Mouse (Mus musculus) central nervous system, embryonic 14 days (tissue): Measurements from ENCODE around the gene Nrbp1. TPM values are rescaled to one million over a fixed set of nuclear protein-coding genes. Genes with fewer than 3 reads are reported as not detected.

Experiments used
- polyA plus RNA-seq: library from polyadenylated mRNA; depleted of rRNA; stranded (reverse); fragments of >200 nt; gene quantifications from 2 replicates; pipeline ENCODE4 v1.2.3, GENCODE M21; 2012; rRNA removed

Gene Nrbp1
- 138 and 150 TPM in 2 replicates for polyA plus RNA-seq

GRCm38 (mm10) chr5:31240637-31241521, at the start of gene Nrbp1, which contains the start of gene Gm9970:
TSS of gene Nrbp1 (plus strand) at chr5:31240864.
TSS of gene Gm9970 (minus strand) at chr5:31241232.

GRCm38 (mm10) chr5:31192939-31193630, 47.6 kb upstream of the Nrbp1 start, which contains the start of the genes Snx17 and Eif2b4:
TSS of gene Snx17 (plus strand) at chr5:31193227.
TSS of gene Eif2b4 (minus strand) at chr5:31193430.

GRCm38 (mm10) chr5:31201742-31202590, 38.7 kb upstream of the Nrbp1 start, which contains the start of gene Zfp513:
TSS of gene Zfp513 (minus strand) at chr5:31202303.

GRCm38 (mm10) chr5:31220448-31221303, 20.0 kb upstream of the Nrbp1 start, which contains the start of gene Ppm1g:
TSS of gene Ppm1g (minus strand) at chr5:31220687.

GRCm38 (mm10) chr5:31251541-31252101, 11.0 kb downstream of the Nrbp1 start, which contains the start of gene Krtcap3:
TSS of gene Krtcap3 (plus strand) at chr5:31251691.

GRCm38 (mm10) chr5:31290521-31291360, 50.1 kb downstream of the Nrbp1 start, which contains the start of gene Ift172:
TSS of gene Ift172 (minus strand) at chr5:31291116.

GRCm38 (mm10) chr5:31295606-31296141, 55.0 kb downstream of the Nrbp1 start, which contains the start of gene Fndc4:
TSS of gene Fndc4 (minus strand) at chr5:31296080.

GRCm38 (mm10) chr5:31297047-31297757, 56.5 kb downstream of the Nrbp1 start, which contains the start of gene Gckr:
TSS of gene Gckr (plus strand) at chr5:31297443.

Other genes starting within 250 kb of the Nrbp1 start
- 131 and 134 TPM in 2 replicates for gene Atraid, start 192.6 kb upstream of the Nrbp1 start, polyA plus RNA-seq
- gene Slc5a6, start 191.9 kb upstream of the Nrbp1 start, polyA plus RNA-seq: 31.0 and 36.5 TPM in 2 replicates
- gene Cad, start 186.1 kb upstream of the Nrbp1 start, polyA plus RNA-seq: 29.6 and 31.9 TPM in 2 replicates
- gene Dnajc5g, start 134.6 kb upstream of the Nrbp1 start, polyA plus RNA-seq: not detected in 2 replicates
- gene Slc30a3, start 132.6 kb upstream of the Nrbp1 start, polyA plus RNA-seq: 18.5 and 25.0 TPM in 2 replicates
- 1.5 TPM in 1 of 2 replicates, not detected in the other for gene Trim54, start 124.2 kb upstream of the Nrbp1 start, polyA plus RNA-seq
- gene Ucn, start 102.0 kb upstream of the Nrbp1 start, polyA plus RNA-seq: not detected in 2 replicates
- 51.7 and 55.6 TPM in 2 replicates for gene Mpv17, start 86.6 kb upstream of the Nrbp1 start, polyA plus RNA-seq
- 3.4 TPM in 2 replicates for gene Gm29609, start 61.0 kb upstream of the Nrbp1 start, polyA plus RNA-seq
- 99.8 and 100 TPM in 2 replicates for gene Gtf3c2, start 60.7 kb upstream of the Nrbp1 start, polyA plus RNA-seq
- gene Snx17, start 47.6 kb upstream of the Nrbp1 start, polyA plus RNA-seq: 91.1 and 98.2 TPM in 2 replicates
- gene Eif2b4, start 47.4 kb upstream of the Nrbp1 start, polyA plus RNA-seq: 62.9 and 68.7 TPM in 2 replicates
- 73.0 and 77.5 TPM in 2 replicates for gene Zfp513, start 38.6 kb upstream of the Nrbp1 start, polyA plus RNA-seq
- 172 and 190 TPM in 2 replicates for gene Ppm1g, start 20.2 kb upstream of the Nrbp1 start, polyA plus RNA-seq
- gene Gm9970, start 368 bp downstream of the Nrbp1 start, polyA plus RNA-seq: 0.11 and 0.16 TPM in 2 replicates
- 5.7 and 9.3 TPM in 2 replicates for gene Krtcap3, start 10.8 kb downstream of the Nrbp1 start, polyA plus RNA-seq
- 51.0 and 55.7 TPM in 2 replicates for gene Ift172, start 50.3 kb downstream of the Nrbp1 start, polyA plus RNA-seq
- 136 and 156 TPM in 2 replicates for gene Fndc4, start 55.2 kb downstream of the Nrbp1 start, polyA plus RNA-seq
- gene Gckr, start 56.6 kb downstream of the Nrbp1 start, polyA plus RNA-seq: 0.33 and 0.55 TPM in 2 replicates
- 80.1 and 83.1 TPM in 2 replicates for gene Zfp512, start 211.6 kb downstream of the Nrbp1 start, polyA plus RNA-seq
- gene 4930548H24Rik, start 244.9 kb downstream of the Nrbp1 start, polyA plus RNA-seq: 0.09 and 0.11 TPM in 2 replicates